Mouse (Mus musculus): ENCODE data around the gene Mylk. TPM values are rescaled to one million over a fixed set of nuclear protein-coding genes. Genes with fewer than 3 reads are reported as not detected.
A peak's percentile ranks its signal among the peaks of the same experiment; 100 is the strongest.
"Not testable (repeated sequence)": the region's sequence is repeated elsewhere in the genome, so short reads cannot be mapped to it uniquely, and the experiment has no call there.

Mylk gene
- polyA plus RNA-seq, 1 experiment from 2014 or later = 309 TPM

DNA sequence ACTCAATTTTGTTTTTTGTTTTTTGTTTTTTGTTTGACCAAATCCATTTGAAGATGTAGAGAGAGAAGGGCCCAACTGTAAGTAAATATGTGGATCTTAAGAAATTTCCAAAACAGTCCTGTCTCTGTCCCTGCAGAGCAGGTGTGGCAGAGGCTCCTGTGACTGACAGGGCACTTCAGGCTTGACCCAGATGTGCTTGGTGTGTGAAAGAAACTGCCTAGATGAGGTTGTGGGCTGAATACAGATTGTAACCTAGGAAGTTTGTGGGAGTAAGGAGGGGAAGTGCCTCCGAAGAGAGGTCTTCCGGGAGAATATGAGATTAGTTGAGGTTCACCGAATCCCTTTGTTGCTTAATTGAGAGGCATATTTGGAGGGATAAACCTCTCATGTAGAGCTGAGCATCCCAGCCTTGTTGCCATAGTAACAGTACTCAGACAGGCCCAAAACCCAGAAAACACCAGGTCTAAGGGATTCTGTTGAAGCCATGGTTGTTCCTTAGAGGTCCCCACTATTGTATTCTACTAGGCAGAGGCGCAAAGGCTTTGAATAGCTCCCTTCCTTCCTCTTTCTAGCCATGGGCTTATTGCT lies 27.5 kb downstream of the Mylk start:
- H3K27ac ChIP-seq = no peak overlapping the region
- WGBS = 71% methylated on average over 4 of the region's 4 CpGs
- no peak overlapping the region for H3K4me2 ChIP-seq
- no peak overlapping the region for H3K9ac ChIP-seq
- no peak overlapping the region for H3K4me3 ChIP-seq (replicated peaks)
- no peaks in the 10 kb centered on the region for H3K27me3 ChIP-seq (replicated peaks)
- H3K9me3 ChIP-seq = no peaks in the 10 kb centered on the region
- H3K4me1 ChIP-seq = no peaks in the 10 kb centered on the region
- ATAC-seq (ENCODE audit: insufficient read depth, low FRiP score, low read depth) = no peak
- no peaks in the 10 kb centered on the region for H3K36me3 ChIP-seq

DNA sequence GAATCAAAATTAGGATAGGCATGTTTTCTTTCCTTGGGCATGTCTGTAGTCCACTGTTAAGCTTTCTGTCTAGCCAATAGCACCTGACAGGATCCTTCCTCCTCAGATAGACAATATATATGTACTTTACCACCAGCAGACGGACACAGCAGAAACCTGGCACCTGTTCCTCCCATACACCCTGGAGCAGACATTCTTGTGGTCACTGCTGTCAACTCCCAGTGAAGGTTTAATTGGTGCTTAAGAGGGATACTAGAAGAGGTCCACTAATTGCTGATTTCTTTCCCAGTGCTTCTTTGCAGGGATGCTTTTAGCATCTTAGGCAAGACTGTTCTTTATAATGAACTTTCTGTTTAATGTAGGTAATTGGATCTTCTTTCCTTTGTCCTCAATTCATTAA lies 37.4 kb downstream of the Mylk start:
- H3K9me3 ChIP-seq = no peaks in the 10 kb centered on the region
- ATAC-seq (ENCODE audit: insufficient read depth, low FRiP score, low read depth) = no peak
- no peaks in the 10 kb centered on the region for H3K27me3 ChIP-seq (replicated peaks)
- 52% methylated on average over 1 of the region's 1 CpGs for WGBS
- H3K27ac ChIP-seq = no peak overlapping the region
- no peak overlapping the region for H3K4me3 ChIP-seq (replicated peaks)
- no peak overlapping the region for H3K9ac ChIP-seq
- no peak overlapping the region for H3K4me2 ChIP-seq
- H3K36me3 ChIP-seq = no peaks in the 10 kb centered on the region
- H3K4me1 ChIP-seq = no peaks in the 10 kb centered on the region

DNA sequence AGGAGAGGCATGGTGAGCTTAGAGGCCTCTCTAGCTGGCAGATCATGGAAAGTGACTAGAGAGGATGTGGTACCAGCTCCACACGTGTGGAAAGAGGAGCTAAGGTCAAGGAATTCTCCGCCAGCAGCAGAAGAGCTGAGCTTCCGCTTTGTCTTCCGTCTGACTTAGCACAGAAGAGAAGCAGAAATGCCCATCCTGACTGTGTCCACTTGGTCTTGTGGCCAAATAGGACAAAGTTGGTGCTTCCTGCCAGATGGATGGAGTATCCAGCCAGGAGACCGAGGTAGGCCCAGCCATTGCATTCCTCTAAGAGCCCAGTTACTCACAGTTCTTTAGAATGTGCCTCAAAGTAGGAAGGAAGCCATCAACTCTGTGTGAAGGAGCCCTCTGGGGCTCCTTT lies 38.5 kb downstream of the Mylk start:
- H3K9ac ChIP-seq = no peak overlapping the region
- H3K4me3 ChIP-seq (replicated peaks) = no peak overlapping the region
- WGBS = 83% methylated on average over 5 of the region's 5 CpGs
- no peaks in the 10 kb centered on the region for H3K27me3 ChIP-seq (replicated peaks)
- no peaks in the 10 kb centered on the region for H3K4me1 ChIP-seq
- H3K36me3 ChIP-seq = no peaks in the 10 kb centered on the region
- no peak for ATAC-seq (ENCODE audit: insufficient read depth, low FRiP score, low read depth)
- no peak overlapping the region for H3K4me2 ChIP-seq
- H3K9me3 ChIP-seq = no peaks in the 10 kb centered on the region
- H3K27ac ChIP-seq = no peak overlapping the region

DNA sequence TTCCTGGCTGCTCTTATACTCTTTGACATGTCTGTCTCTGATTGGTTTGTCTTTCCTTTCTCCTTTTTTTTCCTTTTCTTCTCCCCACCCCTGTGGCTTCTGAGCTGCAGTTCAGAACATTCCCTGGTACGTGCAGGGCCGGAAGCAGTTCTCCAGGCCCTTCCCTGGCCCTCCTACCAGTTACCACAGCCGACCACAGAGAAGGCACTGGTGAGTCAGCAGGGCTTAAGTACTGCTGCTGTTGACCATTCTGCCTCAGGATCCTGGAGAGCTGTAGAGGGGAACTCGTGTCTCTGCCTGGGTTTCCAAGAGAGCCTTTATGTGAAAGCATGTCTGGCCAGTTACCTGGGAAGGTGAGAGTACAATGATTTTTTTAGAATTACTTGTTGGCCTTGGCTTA lies 39.7 kb downstream of the Mylk start:
- no peak overlapping the region for H3K27ac ChIP-seq
- H3K27me3 ChIP-seq (replicated peaks) = no peaks in the 10 kb centered on the region
- no peak for ATAC-seq (ENCODE audit: insufficient read depth, low FRiP score, low read depth)
- H3K4me3 ChIP-seq (replicated peaks) = no peak overlapping the region
- no peak overlapping the region for H3K4me2 ChIP-seq
- H3K9me3 ChIP-seq = no peaks in the 10 kb centered on the region
- WGBS = 54% methylated on average over 4 of the region's 4 CpGs
- H3K36me3 ChIP-seq = no peaks in the 10 kb centered on the region
- H3K4me1 ChIP-seq = no peaks in the 10 kb centered on the region
- no peak overlapping the region for H3K9ac ChIP-seq

DNA sequence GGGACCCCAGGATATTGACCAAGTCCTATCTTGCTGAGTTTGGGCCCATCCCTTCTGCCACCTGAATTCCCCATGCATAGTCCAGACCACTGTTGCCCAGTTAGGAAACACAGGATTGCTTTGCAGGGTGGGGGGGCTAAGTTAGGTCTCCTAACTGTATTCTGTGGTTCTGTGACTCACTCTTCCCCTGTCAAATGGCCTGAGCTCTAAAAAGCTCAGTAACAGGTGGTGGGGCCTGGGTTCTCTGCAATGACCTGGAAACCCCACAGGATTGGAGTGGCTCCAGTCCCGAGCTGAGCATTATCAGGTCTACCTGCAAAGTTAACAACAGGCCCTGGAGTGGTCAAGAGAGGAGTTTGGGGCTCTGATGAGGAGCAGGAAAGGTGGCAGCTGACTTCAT lies 47.5 kb downstream of the Mylk start:
- no peaks in the 10 kb centered on the region for H3K4me1 ChIP-seq
- WGBS = 49% methylated on average over 1 of the region's 1 CpGs
- no peaks in the 10 kb centered on the region for H3K27me3 ChIP-seq (replicated peaks)
- no peak for ATAC-seq (ENCODE audit: insufficient read depth, low FRiP score, low read depth)
- no peaks in the 10 kb centered on the region for H3K9me3 ChIP-seq
- H3K9ac ChIP-seq = no peak overlapping the region
- no peak overlapping the region for H3K27ac ChIP-seq
- H3K36me3 ChIP-seq = no peaks in the 10 kb centered on the region
- no peak overlapping the region for H3K4me3 ChIP-seq (replicated peaks)
- H3K4me2 ChIP-seq = no peak overlapping the region

DNA sequence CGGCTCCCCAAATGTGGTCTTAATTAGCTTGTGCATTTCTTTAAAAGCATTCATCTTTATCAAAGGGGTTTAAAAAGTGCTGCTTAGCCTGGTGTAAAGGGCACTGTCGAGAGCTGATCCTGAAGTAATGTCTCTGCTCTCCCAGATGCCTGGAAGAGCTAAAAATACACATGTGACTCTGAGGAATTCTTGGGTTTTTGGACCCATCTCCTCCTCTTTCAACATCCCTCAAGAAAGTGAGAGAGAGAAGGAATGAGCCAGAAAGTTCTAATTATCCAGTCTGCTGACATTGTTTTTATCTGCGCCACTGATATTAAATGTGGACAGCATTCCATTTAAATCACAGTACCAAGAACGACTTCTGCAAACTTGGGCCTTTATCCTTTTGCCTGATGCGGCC lies 48.0 kb downstream of the Mylk start:
- Histone ChIP-seq H3K4me1 (no peaks in the 10 kb centered on the region), H3K36me3 (no peaks in the 10 kb centered on the region), H3K9me3 (no peaks in the 10 kb centered on the region), H3K27ac (no peak overlapping the region), H3K4me2 (no peak overlapping the region), H3K9ac (no peak overlapping the region), H3K4me3 (replicated peaks) (no peak overlapping the region), H3K27me3 (replicated peaks) (no peaks in the 10 kb centered on the region)
- ATAC-seq (ENCODE audit: insufficient read depth, low FRiP score, low read depth) = no peak
- 63% methylated on average over 5 of the region's 5 CpGs for WGBS

DNA sequence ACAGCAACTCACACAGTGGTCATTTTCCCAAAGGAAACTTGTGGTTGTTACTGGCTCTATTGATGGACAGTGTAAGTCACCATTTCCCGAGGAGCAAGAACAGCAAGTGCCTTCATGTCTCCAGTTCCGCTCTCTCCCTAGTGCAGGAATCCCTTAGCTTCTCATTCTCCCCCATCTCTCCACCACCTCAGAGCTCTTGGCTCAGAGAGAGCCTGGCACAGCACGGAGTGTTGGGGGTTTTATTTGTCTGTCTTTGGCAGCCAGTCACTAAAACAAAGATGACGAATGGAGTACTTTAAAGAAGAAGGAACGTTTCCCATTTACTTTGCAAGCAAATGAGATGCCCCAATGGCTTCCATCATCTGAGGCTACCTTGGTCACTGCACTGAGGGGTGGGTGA lies 56.2 kb downstream of the Mylk start:
- ATAC-seq (ENCODE audit: insufficient read depth, low FRiP score, low read depth) = no peak
- no peak overlapping the region for H3K9ac ChIP-seq
- H3K4me2 ChIP-seq = no peak overlapping the region
- WGBS = 62% methylated on average over 5 of the region's 5 CpGs
- no peaks in the 10 kb centered on the region for H3K4me1 ChIP-seq
- H3K4me3 ChIP-seq (replicated peaks) = no peak overlapping the region
- H3K27me3 ChIP-seq (replicated peaks) = no peaks in the 10 kb centered on the region
- no peaks in the 10 kb centered on the region for H3K9me3 ChIP-seq
- no peak overlapping the region for H3K27ac ChIP-seq
- H3K36me3 ChIP-seq = no peaks in the 10 kb centered on the region

DNA sequence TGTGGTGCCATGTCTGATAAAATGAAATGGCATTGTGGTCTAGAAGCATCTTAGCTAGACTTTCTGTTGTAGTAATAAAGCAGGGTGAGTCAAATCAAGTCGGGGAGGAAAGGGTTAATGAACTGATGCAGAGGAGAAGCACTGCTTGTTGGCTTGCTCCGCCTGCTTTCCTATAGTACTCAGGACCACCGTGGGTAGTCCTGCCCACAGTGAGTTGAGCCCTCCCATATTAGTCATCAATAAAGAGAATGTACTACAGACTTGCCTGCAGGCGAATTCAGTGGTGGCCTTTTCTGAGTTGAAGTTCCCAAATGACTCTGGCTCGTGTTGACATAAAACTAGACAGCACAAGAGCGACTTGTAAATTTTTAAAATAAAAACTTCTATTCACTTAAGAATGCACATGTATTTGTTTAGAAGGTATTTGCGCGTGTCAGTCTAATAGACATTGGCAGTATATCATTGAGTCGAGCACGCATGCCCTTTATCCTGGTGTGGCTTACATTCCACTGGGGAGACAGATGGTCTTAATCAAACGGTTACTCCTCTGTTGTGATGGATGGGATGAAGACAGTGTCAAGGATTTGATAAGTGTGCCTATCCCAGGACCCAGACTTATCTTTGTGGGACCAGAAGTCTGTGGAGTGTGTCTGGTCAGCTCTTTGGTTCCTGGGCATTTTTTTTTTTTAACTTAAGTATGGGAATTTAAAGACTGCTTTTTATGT lies 59.4 kb downstream of the Mylk start:
- Histone ChIP-seq H3K4me1 (peaks cover 12% of the 10 kb centered on the region; the same call in 1 of the 2 replicates), H3K4me3 (replicated peaks) (no peak overlapping the region), H3K27me3 (replicated peaks) (no peaks in the 10 kb centered on the region), H3K9ac (no peak overlapping the region), H3K36me3 (no peaks in the 10 kb centered on the region), H3K4me2 (no peak overlapping the region), H3K9me3 (no peaks in the 10 kb centered on the region), H3K27ac (no peak overlapping the region)
- ATAC-seq (ENCODE audit: insufficient read depth, low FRiP score, low read depth) = no peak
- WGBS = 46% methylated on average over 11 of the region's 11 CpGs

DNA sequence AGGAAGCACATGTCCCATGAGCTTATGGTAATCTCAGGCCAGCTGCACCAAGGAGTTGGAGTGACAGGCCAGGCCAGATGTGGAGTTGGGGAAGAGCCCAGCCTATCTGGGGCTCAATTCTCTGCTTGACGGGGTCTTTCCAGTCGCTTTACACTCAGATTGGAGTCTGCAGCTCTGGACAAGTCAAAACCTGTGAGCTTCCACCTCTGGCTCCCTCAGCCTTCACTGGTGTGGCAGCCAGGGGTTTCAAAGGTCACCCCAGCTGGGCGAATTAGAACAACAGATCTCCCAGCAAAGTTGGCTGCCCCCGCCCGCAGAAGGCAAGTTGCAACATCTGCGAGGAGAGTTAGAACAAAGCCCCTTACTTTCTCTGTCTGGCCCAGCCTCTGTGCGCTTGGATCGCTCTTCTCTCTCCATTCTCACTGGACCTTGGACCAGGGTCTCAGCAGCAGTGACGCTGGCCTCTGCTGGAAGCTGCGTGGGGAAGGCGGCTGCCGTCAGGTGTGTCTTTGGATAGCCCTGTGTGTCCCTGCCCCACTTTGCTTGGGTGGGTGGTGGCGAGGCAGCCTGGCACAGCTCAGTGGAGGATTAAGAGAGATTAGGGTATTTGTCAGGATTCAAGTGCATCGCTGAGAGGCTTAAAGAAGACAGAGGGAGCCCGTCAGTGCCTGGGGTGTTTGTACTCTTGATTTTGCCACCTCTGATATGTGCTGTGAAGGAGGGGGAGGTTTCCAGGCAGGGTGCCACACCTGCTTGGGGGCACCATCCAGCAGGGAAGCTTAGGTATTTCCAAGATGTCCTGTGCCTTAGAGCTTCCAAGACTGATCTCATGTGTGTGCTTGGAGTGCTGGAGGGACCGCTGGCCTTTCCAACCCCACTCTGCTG lies 62.1 kb downstream of the Mylk start:
- H3K27me3 ChIP-seq (replicated peaks) = no peaks in the 10 kb centered on the region
- no peak; the same call in 1 of the 2 replicates for ATAC-seq (ENCODE audit: insufficient read depth, low FRiP score, low read depth)
- 44% methylated on average over 16 of the region's 16 CpGs for WGBS
- no peak overlapping the region for H3K27ac ChIP-seq
- no peaks in the 10 kb centered on the region for H3K9me3 ChIP-seq
- H3K4me1 ChIP-seq = peaks cover 12% of the 10 kb centered on the region; the same call in 1 of the 2 replicates
- H3K4me2 ChIP-seq = 0 out of 2 replicates have a peak overlapping the region, but pooled peaks have one; percentile 11
- H3K9ac ChIP-seq = no peak overlapping the region
- no peak overlapping the region for H3K4me3 ChIP-seq (replicated peaks)
- H3K36me3 ChIP-seq = no peaks in the 10 kb centered on the region

DNA sequence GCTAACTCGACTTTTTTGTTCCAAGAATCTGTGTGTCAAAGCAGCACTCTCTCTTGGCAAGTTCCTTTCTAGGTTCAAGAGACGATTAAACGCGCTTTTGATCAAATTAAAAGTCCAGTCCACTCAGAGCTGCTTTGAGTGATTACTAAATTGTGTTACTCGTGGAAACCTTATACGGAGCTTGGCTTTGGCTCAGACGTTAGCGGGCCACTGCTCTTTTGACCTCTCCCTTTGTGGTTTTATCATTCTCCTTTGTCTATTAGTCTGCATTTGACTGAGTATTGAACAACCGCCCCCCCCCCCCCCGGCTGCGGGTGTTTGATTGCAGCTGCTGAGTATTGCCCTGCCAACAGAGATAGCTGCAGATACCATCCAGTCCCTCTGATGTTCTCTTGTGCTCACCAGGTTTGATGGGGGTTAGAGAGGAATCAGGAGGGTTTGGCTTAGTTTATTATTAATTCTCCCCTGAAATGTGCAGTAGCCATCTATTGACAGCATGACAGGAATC lies 62.8 kb downstream of the Mylk start:
- no peak for ATAC-seq (ENCODE audit: insufficient read depth, low FRiP score, low read depth)

DNA sequence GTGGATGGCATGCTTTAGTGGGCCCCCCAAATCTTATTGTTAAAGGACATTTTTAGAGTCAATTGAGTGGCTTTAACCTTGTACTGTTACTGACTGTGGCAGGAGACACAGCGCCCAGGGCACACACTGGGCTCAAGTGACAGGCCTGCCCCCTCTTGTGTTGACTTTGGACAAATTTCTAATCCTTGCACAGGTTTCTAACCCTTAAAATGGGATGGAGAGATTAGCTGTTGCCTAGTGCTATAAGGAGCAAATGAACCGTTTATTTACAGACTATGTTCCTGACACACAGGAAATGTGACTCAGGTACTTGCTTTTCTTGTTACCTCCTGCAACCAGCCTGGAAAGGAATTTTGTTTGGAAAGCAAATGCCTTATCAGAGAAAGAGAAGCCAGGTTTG lies 67.2 kb downstream of the Mylk start:
- no peak overlapping the region for H3K27ac ChIP-seq
- 0 out of 2 replicates have a peak, but pooled peaks have one; percentile 35 for ATAC-seq (ENCODE audit: insufficient read depth, low FRiP score, low read depth)
- H3K36me3 ChIP-seq = no peaks in the 10 kb centered on the region
- H3K4me1 ChIP-seq = peaks cover 4% of the 10 kb centered on the region; the same call in 1 of the 2 replicates
- 60% methylated on average over 2 of the region's 2 CpGs for WGBS
- no peak overlapping the region for H3K4me2 ChIP-seq
- H3K9me3 ChIP-seq = no peaks in the 10 kb centered on the region
- H3K4me3 ChIP-seq (replicated peaks) = no peak overlapping the region
- H3K9ac ChIP-seq = no peak overlapping the region
- H3K27me3 ChIP-seq (replicated peaks) = no peaks in the 10 kb centered on the region

More for the DNA sequence above, 62.8 kb downstream of the Mylk start:
- Histone ChIP-seq H3K9me3 (no peaks in the 10 kb centered on the region), H3K27me3 (replicated peaks) (no peaks in the 10 kb centered on the region), H3K4me3 (replicated peaks) (no peak overlapping the region), H3K9ac (no peak overlapping the region), H3K4me1 (peaks cover 12% of the 10 kb centered on the region; the same call in 1 of the 2 replicates), H3K4me2 (no peak overlapping the region), H3K27ac (no peak overlapping the region), H3K36me3 (no peaks in the 10 kb centered on the region)
- WGBS = 26% methylated on average over 11 of the region's 11 CpGs

DNA sequence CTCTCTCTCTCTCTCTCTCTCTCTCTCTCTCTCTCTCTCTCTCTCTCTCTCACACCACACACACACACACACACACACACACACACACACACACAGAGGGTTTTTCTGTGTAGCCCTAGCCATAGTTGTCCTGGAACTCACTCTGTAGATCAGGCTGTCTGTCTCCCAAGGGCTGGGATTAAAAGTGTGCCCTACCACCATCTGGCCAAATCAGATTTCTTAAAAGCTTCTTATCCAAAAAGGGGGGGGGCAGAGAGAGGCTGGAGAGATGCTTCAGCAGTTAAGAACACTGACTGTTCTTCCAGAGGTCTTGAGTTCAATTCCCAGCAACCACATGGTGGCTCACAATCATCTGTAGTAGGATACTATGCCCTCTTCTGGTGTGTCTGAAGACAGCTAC lies 68.2 kb downstream of the Mylk start:
- not testable (repeated sequence) for H3K27me3 ChIP-seq (replicated peaks); H3K9me3 ChIP-seq; H3K4me2 ChIP-seq; H3K4me1 ChIP-seq; H3K4me3 ChIP-seq (replicated peaks); H3K9ac ChIP-seq; ATAC-seq (ENCODE audit: insufficient read depth, low FRiP score, low read depth); H3K27ac ChIP-seq; H3K36me3 ChIP-seq

All from stomach, embryonic 15.5 days (tissue).